Mouse (Mus musculus) G1E (cell line): Measurements from ENCODE around the gene Tmcc3. TPM values are rescaled to one million over a fixed set of nuclear protein-coding genes. Genes with fewer than 3 reads are reported as not detected.

Experiments
- ATAC-seq: 2 replicates; pipeline ENCODE4 v1.8.0; 2016; ENCODE audit warnings: mild to moderate bottlenecking; ENCODE audit not compliant: insufficient number of reproducible peaks, poor library complexity, low FRiP score, severe bottlenecking; ENCODE audit errors: extremely low read depth
- DNase-seq: peaks from one replicate; pipeline ENCODE4 v3.0.0; 2012; ENCODE audit warnings: low spot score
- H3K27me3 ChIP-seq: 2 replicates; pipeline ENCODE4 v1.6.1; 2012; ENCODE audit warnings: mild to moderate bottlenecking, low read length, inconsistent platforms; ENCODE audit not compliant: insufficient read depth
- H3K36me3 ChIP-seq: replicated peaks from 2 replicates; pipeline ENCODE3; 2012; ENCODE audit warnings: mild to moderate bottlenecking, inconsistent platforms
- H3K4me1 ChIP-seq: 2 replicates; pipeline ENCODE4 v1.6.1; 2012; ENCODE audit warnings: low read depth, low read length, inconsistent platforms, mixed read lengths; ENCODE audit not compliant: insufficient read depth
- H3K4me3 ChIP-seq: 2 replicates; pipeline ENCODE4 v1.5.1; 2012; ENCODE audit warnings: low read depth, mild to moderate bottlenecking, inconsistent platforms, low read length, moderate library complexity, mixed read lengths
- H3K9me3 ChIP-seq: replicated peaks from 2 replicates; pipeline ENCODE4 v1.6.1; 2012; ENCODE audit warnings: inconsistent platforms
- CTCF ChIP-seq: IDR thresholded peaks from 2 replicates; pipeline ENCODE4 v1.5.1; 2012; ENCODE audit warnings: low read depth, low read length, inconsistent platforms, mixed read lengths
- GATA1 ChIP-seq: IDR thresholded peaks from 2 replicates; pipeline ENCODE4 v1.6.1; 2012; ENCODE audit warnings: borderline replicate concordance, low read length, inconsistent platforms, mixed read lengths
- GATA2 ChIP-seq: IDR thresholded peaks from 2 replicates; pipeline ENCODE4 v1.6.1; 2012; ENCODE audit warnings: low read depth, low read length, inconsistent platforms, borderline replicate concordance
- POLR2AphosphoS5 ChIP-seq: IDR thresholded peaks from 2 replicates; pipeline ENCODE4 v1.6.1; 2012; ENCODE audit warnings: low read depth, low read length, inconsistent platforms; ENCODE audit not compliant: insufficient replicate concordance
- TAL1 ChIP-seq: conservative IDR thresholded peaks from 2 replicates; pipeline ENCODE4 v1.6.1; 2012; ENCODE audit warnings: low read depth, low read length, inconsistent platforms, mixed read lengths
- polyA plus RNA-seq: library from polyadenylated mRNA; stranded (reverse); fragments of >175 nt; gene quantifications from 2 replicates; pipeline ENCODE4 v1.2.3, GENCODE M21; 2012
- total RNA-seq, 2 experiments: library from RNA; stranded (forward) in 1 of 2; stranded (reverse) in 1 of 2; fragments of 200-1000 nt in 1 of 2; fragments of >200 nt in 1 of 2; fragmentation: Nextera tagmentation in 1 of 2; gene quantifications; 2 replicates each; pipeline ENCODE4 v1.2.3; 2014 to 2017

Tmcc3 gene
- total and polyA plus RNA-seq, 3 experiments = 3.3 to 15.6 (median 8.1) TPM

GRCm38 (mm10) chr10:94329962-94330361 lies 18.2 kb downstream of the Tmcc3 start:
- no peak for TF ChIP-seq POLR2AphosphoS5
- TF ChIP-seq CTCF = no peak
- TF ChIP-seq GATA1 = no peak
- no peak for TF ChIP-seq TAL1
- no peak for TF ChIP-seq GATA2
- Histone ChIP-seq H3K4me3 (no peak overlapping the region), H3K4me1 (no peaks in the 10 kb centered on the region), H3K27me3 (no peaks in the 10 kb centered on the region), H3K36me3 (no peaks in the 10 kb centered on the region), H3K9me3 (peaks cover 3% of the 10 kb centered on the region; the same call in 1 of the 2 replicates)
- DNase-seq = no peak
- ATAC-seq = no peak

- no peaks in the 10 kb centered on the region for H3K27me3 ChIP-seq
- ATAC-seq = no peak
- 0 out of 2 replicates have a peak, but pooled peaks have one; percentile 14 for TF ChIP-seq CTCF
- TF ChIP-seq POLR2AphosphoS5 = no peak
- no peaks in the 10 kb centered on the region for H3K4me1 ChIP-seq
- H3K4me3 ChIP-seq = no peak overlapping the region
- H3K9me3 ChIP-seq = no peaks in the 10 kb centered on the region
- H3K36me3 ChIP-seq = no peaks in the 10 kb centered on the region
- no peak for DNase-seq
Measured at GRCm38 (mm10) chr10:94332358-94333137, 20.8 kb downstream of the Tmcc3 start.

GRCm38 (mm10) chr10:94333328-94333727 lies 21.6 kb downstream of the Tmcc3 start:
- ATAC-seq (no peak), DNase-seq (no peak)
- H3K36me3 ChIP-seq = no peaks in the 10 kb centered on the region
- no peak overlapping the region for H3K4me3 ChIP-seq
- H3K27me3 ChIP-seq = no peaks in the 10 kb centered on the region
- no peak for TF ChIP-seq GATA2
- H3K9me3 ChIP-seq = no peaks in the 10 kb centered on the region
- no peaks in the 10 kb centered on the region for H3K4me1 ChIP-seq

GRCm38 (mm10) chr10:94335047-94335446 lies 23.3 kb downstream of the Tmcc3 start:
- H3K36me3 ChIP-seq = no peaks in the 10 kb centered on the region
- no peaks in the 10 kb centered on the region for H3K4me1 ChIP-seq
- no peak overlapping the region for H3K4me3 ChIP-seq
- no peaks in the 10 kb centered on the region for H3K9me3 ChIP-seq
- no peaks in the 10 kb centered on the region for H3K27me3 ChIP-seq
- no peak for TF ChIP-seq TAL1
- no peak for TF ChIP-seq GATA2
- no peak for TF ChIP-seq GATA1
- TF ChIP-seq CTCF = no peak
- no peak for TF ChIP-seq POLR2AphosphoS5
- no peak for DNase-seq
- no peak for ATAC-seq

GRCm38 (mm10) chr10:94336071-94336470 lies 24.3 kb downstream of the Tmcc3 start:
- no peak for ATAC-seq
- Histone ChIP-seq H3K27me3 (no peaks in the 10 kb centered on the region), H3K36me3 (no peaks in the 10 kb centered on the region), H3K4me1 (no peaks in the 10 kb centered on the region), H3K4me3 (no peak overlapping the region), H3K9me3 (no peaks in the 10 kb centered on the region)
- DNase-seq = no peak
- TF ChIP-seq GATA1 (no peak), POLR2AphosphoS5 (no peak), TAL1 (no peak), CTCF (no peak), GATA2 (no peak)

- Histone ChIP-seq H3K36me3 (no peaks in the 10 kb centered on the region), H3K4me3 (no peak overlapping the region), H3K9me3 (no peaks in the 10 kb centered on the region), H3K4me1 (no peaks in the 10 kb centered on the region), H3K27me3 (no peaks in the 10 kb centered on the region)
- DNase-seq (no peak), ATAC-seq (no peak)
- TF ChIP-seq GATA1 (no peak), TAL1 (no peak), POLR2AphosphoS5 (no peak), GATA2 (no peak)
Measured at GRCm38 (mm10) chr10:94341501-94341900, 29.8 kb downstream of the Tmcc3 start.
